Mouse (Mus musculus) Patski (cell line): ENCODE measurements around the gene Strip1. TPM values are rescaled to one million over a fixed set of nuclear protein-coding genes. Genes with fewer than 3 reads are reported as not detected.
"Not testable (repeated sequence)": the region's sequence is repeated elsewhere in the genome, so short reads cannot be mapped to it uniquely, and the experiment has no call there.

Experiments
- ATAC-seq: fragments of 100-300 bp; one replicate; pipeline ENCODE4 v1.8.0; 2021
- CTCF ChIA-PET: fragments of 350-600 bp; sonication (Branson Sonifier 250); formaldehyde crosslinking; loops from one replicate; lab custom pipeline; 2022; ENCODE audit warnings: inconsistent platforms; lab: Charles Lee
- POLR2A ChIA-PET: fragments of 350-600 bp; sonication (Branson Sonifier 250); formaldehyde crosslinking; loops from one replicate; lab custom pipeline; 2022; ENCODE audit warnings: antibody characterized with exemption, inconsistent platforms; lab: Charles Lee
- DNase-seq: peaks from one replicate; pipeline ENCODE4 v3.0.0-alpha.2; 2011; ENCODE audit warnings: low read depth, low spot score
- H3K27me3 ChIP-seq: fragments of 371-371 bp; one replicate; pipeline ENCODE4 v1.5.1; 2021
- CTCF ChIP-seq: fragments of 100-300 bp; IDR thresholded peaks from one replicate; pipeline ENCODE4 v1.5.1; 2021
- in situ Hi-C: fragments of 300-500 bp; cut with MboI; formaldehyde crosslinking; loops from 3 replicates; pipeline ENCODE4 v1.11.1; 2018; ENCODE audit warnings: low pct_unique_long_range_greater_than_20kb, mixed read lengths
- polyA plus RNA-seq: library from polyadenylated mRNA; unstranded; gene quantifications from one replicate; pipeline ENCODE4 v1.2.3, GENCODE M21; 2021

Gene Strip1
- polyA plus RNA-seq, 1 experiment from 2014 or later: 84.5 TPM

DNA sequence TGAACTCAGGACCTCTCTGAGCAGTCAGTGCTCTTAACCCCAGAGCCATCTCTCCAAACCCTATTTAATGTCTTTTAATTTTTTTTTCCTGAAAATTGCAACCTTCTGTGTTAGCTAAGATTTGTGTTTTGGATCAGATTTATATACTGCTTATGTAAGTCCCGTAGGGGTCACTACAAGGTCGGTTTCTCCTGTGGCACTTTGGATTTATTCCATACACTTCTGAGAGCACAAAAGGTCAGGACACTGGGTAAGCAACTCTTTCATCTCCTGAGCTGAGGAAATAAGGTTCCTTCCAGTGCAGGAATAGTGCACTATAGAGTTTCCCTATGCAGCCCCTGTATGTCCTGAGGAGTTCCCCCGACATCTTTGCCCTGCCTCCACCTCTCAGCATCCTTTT is 24.0 kb upstream of the Strip1 start:
- DNase-seq (no peak), ATAC-seq (no peak)
- POLR2A ChIA-PET: no interaction called here
- in situ Hi-C loops: no loop called here
- H3K27me3 ChIP-seq: no peaks in the 10 kb centered on the region
- no peak for TF ChIP-seq CTCF
- CTCF ChIA-PET: interaction anchor here (1.4 kb wide), 1 partner anchor 21 kb away, joined by 3 read pairs; no protein-coding TSS in a partner anchor

DNA sequence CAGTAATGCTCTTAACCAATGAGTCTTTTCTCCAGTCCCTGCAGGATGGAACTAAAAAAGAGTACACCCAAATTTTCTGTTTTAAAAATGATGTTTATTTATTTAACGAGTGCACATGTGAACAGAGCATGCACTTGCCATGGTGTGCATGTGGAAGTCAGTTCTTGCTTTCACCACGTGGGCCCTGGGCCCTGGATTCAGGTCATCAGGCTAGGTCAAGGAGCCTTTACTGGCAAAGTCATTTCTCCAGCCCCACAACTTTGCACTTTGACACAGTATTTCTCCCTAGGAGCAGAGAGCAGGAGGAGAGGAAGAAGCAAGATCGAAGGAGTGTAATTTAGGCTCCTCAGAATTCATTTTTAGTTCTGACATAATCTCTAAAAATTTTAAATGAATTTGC is 23.4 kb upstream of the Strip1 start:
- no peak for ATAC-seq

DNA sequence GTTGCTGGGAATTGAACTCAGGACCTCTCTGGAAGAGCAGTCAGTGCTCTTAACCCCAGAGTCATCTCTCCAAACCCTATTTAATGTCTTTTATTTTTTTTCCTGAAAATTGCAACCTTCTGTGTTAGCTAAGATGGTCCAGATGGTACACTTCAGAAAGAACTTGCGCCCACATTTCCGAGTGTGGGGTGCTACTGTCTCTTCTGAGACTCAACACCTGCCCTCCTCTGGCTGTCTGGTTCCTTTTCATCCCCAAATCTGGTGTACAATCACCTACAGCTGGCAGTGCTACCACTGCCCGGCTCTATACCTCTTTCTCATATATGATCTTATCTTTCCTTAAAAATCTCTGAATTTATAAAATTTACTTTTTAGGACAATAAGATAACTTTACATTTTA is 21.5 kb upstream of the Strip1 start:
- ATAC-seq (no peak), DNase-seq (no peak)
- ChIA-PET CTCF (interaction anchor here (1.0 kb wide), 1 partner anchor 12 kb away, joined by 4 read pairs; no protein-coding TSS in a partner anchor), POLR2A (no interaction called here)
- H3K27me3 ChIP-seq: no peaks in the 10 kb centered on the region
- no peak for TF ChIP-seq CTCF
- in situ Hi-C loops: no loop called here

More for the DNA sequence above, 23.4 kb upstream of the Strip1 start:
- ChIA-PET CTCF (interaction anchor here (1.4 kb wide), 1 partner anchor 20 kb away, joined by 3 read pairs; no protein-coding TSS in a partner anchor), POLR2A (no interaction called here)
- in situ Hi-C loops: no loop called here
- no peak for DNase-seq
- no peak for TF ChIP-seq CTCF
- no peaks in the 10 kb centered on the region for H3K27me3 ChIP-seq

DNA sequence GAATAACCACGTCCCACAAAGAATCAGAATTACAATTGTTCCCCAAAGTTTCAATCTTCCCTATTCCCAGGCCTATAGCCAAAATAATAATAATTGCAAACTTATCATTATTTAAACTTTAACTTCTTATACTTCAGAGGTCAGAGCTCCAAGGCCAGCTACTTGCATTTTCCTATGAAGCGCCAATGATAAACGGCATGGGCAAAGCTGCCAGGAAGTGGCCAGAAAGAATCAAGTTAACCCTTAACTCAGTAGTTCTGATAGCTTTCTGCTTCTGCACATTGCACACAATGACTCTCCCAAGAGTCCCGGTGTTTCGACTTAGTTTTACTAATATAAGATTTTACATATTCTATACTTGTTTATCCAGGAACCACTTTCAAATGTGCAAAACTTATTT is 18.8 kb upstream of the Strip1 start:
- H3K27me3 ChIP-seq, in situ Hi-C loops, ATAC-seq, CTCF ChIA-PET, DNase-seq: not testable (repeated sequence)
- POLR2A ChIA-PET: interaction anchor here (0.7 kb wide), 1 partner anchor 1222 kb away, joined by 3 read pairs; no protein-coding TSS in a partner anchor

DNA sequence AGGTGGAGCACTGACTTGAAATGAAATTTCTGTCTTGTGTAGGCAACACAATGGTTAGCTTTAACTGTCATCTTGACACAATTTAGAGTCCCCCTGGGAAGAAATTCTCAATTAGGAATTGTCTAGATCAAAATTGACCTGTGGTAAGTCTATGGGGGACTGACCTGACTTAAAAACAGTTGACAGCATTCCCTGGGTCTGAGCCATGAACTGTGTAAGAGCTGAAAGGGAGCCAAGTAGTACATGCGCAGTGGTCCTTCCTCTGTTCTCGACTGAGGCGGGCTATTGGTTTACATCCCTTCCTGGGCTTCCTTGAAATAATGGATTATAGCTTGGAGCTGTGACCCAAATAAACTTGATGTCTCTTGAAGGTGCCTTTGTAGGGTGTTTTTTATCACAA is 15.5 kb upstream of the Strip1 start:
- ChIA-PET POLR2A (no interaction called here), CTCF (interaction anchor here (1.7 kb wide), 1 partner anchor 12 kb away, joined by 6 read pairs; no protein-coding TSS in a partner anchor)
- in situ Hi-C loops: no loop called here
- H3K27me3 ChIP-seq: no peaks in the 10 kb centered on the region
- DNase-seq: no peak
- ATAC-seq: no peak
- TF ChIP-seq CTCF: no peak

DNA sequence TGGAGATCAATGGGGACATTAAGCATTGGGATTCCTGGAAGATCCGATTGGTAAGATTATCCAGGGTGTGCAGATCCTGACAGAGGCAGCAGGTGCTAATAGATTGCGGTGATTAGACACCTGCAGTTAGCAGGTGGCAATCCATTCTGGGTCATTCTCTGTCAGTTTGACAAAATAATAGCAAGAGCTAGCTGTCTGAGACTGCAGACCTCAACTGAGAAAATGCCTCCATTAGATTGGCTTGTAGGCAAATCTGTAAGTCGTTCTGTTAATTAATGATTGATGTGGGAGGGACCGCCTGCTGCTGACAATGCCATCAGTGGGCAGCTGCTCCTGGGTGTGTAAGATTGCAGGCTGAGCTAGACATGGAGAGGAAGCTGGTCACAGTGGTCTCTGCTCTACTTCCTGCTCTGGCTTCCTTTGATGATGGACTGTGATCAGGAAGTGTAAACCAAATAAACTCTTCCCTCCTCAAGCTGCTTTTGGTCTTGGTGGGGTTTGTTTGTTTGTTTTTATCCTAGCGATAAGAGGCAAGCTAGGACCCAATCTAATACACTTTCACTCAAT is 6.2 kb upstream of the Strip1 start:
- DNase-seq: no peak
- no peak for TF ChIP-seq CTCF
- in situ Hi-C loops: no loop called here
- H3K27me3 ChIP-seq: no peaks in the 10 kb centered on the region
- ChIA-PET POLR2A (no interaction called here), CTCF (interaction anchor here (1.0 to 1.4 kb wide), 2 partner anchors 29 to 52 kb away, joined by 3 read pairs; no protein-coding TSS in a partner anchor)
- ATAC-seq: no peak

DNA sequence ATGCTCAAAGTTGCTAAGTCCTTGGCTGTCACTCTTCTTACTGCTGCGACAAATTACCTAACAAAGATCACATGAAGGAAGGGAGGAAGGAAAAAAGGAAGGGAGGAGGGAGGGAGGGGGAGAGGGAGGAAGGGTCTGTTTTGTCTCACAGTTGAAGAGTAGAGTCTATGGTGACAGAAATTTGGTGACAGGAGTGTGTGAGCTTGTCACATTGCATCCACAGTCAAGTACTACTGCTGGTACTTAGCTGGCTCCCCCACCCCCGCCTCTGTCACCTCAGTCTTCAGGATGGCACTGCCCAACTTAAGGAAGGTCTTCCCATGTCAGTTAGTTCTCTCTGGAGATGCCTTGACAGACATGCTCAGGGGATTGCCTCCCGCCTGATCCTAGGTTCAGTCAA is 4.7 kb upstream of the Strip1 start:
- POLR2A ChIA-PET: interaction anchor here (1.2 kb wide), 1 partner anchor 45 kb away, joined by 3 read pairs; no protein-coding TSS in a partner anchor

DNA sequence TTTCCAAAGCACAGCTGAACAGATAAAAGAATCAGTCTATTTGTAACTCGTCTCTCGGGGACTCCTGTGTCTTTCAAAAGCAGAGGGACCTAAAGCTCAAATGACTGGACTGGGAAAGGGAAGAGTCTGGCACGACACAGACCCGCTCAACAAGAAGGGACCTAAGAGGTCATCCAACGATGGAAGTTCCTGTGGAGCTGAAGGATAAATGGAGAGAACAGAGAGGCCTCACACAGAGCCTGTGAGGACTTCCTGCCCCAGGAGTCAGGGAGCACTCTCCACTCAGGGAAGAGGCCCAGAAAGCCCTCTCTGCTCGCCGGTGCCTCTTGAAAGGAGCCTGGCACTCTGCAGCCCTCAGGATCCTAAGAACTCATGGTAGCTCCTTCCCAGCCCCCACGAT is 4.3 kb upstream of the Strip1 start:
- ChIA-PET POLR2A (interaction anchor here (1.2 kb wide), 1 partner anchor 45 kb away, joined by 3 read pairs; no protein-coding TSS in a partner anchor), CTCF (interaction anchor here (1.0 to 1.3 kb wide), 3 partner anchors 8 to 22 kb away, joined by 3 to 4 read pairs (median 3); no protein-coding TSS in a partner anchor)
- TF ChIP-seq CTCF: no peak
- in situ Hi-C loops: no loop called here
- H3K27me3 ChIP-seq: no peaks in the 10 kb centered on the region
- ATAC-seq (no peak), DNase-seq (no peak)

More for the DNA sequence above, 4.7 kb upstream of the Strip1 start:
- ATAC-seq: no peak
- no peak for TF ChIP-seq CTCF
- CTCF ChIA-PET: interaction anchor here (1.1 to 1.3 kb wide), 2 partner anchors 9 to 21 kb away, joined by 3 read pairs; no protein-coding TSS in a partner anchor
- H3K27me3 ChIP-seq: no peaks in the 10 kb centered on the region
- DNase-seq: no peak
- in situ Hi-C loops: no loop called here

DNA sequence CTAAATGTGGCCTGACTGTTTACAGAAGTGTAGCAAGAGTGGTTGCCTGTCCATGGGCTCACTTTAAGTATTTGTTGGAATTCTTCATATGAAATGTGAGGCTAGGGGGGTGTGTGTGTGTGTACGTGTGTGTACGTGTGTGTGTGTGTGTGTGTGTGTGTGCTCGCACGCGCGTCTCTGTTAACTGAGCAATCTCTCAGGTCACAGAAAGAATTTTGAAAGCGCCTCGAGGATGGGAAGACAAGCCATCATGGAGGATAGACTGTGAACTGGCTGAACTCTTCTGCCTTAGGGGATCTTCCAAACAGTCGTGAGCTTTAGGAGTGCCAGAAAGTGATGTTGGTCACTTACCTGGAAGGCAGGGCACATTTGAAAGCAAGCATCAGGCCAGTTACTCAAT is 2.4 kb upstream of the Strip1 start:
- CTCF ChIA-PET: interaction anchor here (1.3 to 1.8 kb wide), 4 partner anchors 75 to 283 kb away, joined by 3 to 6 read pairs (median 4); no protein-coding TSS in a partner anchor
- no peak for DNase-seq
- in situ Hi-C loops: no loop called here
- POLR2A ChIA-PET: no interaction called here
- no peaks in the 10 kb centered on the region for H3K27me3 ChIP-seq
- no peak for ATAC-seq
- no peak for TF ChIP-seq CTCF

DNA sequence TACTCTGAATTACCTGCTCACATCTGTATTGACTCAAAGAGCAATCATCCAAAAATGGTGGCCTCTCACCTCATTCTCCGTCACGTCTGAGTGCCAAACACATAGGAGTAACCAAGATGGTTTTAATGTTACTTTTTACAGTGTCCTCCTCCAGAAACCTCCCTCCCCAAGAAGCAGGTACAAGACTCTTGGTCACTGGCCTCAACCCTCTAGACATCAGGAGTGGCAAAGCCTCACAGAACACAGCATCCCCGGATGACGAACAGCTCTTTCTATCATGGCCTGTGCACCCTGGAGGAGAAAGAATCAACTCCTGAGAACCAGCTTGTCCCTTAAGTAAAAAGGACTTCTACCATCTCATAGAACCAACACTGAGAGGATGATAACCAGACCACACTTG is 1.3 kb upstream of the Strip1 start:
- in situ Hi-C loops: no loop called here
- H3K27me3 ChIP-seq: no peaks in the 10 kb centered on the region
- TF ChIP-seq CTCF: no peak
- POLR2A ChIA-PET: no interaction called here
- ATAC-seq (no peak), DNase-seq (no peak)
- CTCF ChIA-PET: no interaction called here
